Comparison of ENCODE assay signal across 8 mouse cellular contexts in genomic region chr7:138845544-138846391, GRCm38 (mm10). TPM values are rescaled to one million over a fixed set of nuclear protein-coding genes. Genes with fewer than 3 reads are reported as not detected.
DNase-seq lines count a peak whose midpoint lies in the region; ATAC-seq and TF ChIP-seq lines count a peak whose summit lies in the region.

Gene Ppp2r2d, plus strand, starts transcription at chr7:138846079.
Gene Mapk1ip1, minus strand, starts transcription at chr7:138846273.

- no peak for TF ChIP-seq EP300 in lung, postnatal 0 days (IDR thresholded peaks at IDR 0.05)

- peak within 1 kb of the TSS; percentile 97 for H3K9ac ChIP-seq in lung, postnatal 0 days (replicated peaks; ENCODE audit: low read depth)

- peak; percentile 87 for TF ChIP-seq CTCF in lung, postnatal 0 days (IDR thresholded peaks at IDR 0.05)

- H3K9me3 ChIP-seq in hindbrain, embryonic 10.5 days, result no peaks in the 10 kb centered on the region
- H3K9me3 ChIP-seq in lung, postnatal 0 days (ENCODE audit: low read length), result no peaks in the 10 kb centered on the region

- peak within 1 kb of the TSS; percentile 91 for H3K4me2 ChIP-seq in lung, postnatal 0 days (replicated peaks; ENCODE audit: low read depth, low read length)

- no peaks in the 10 kb centered on the region for H3K27me3 ChIP-seq in hindbrain, embryonic 10.5 days (ENCODE audit: insufficient read depth, poor library complexity, severe bottlenecking)
- no peaks in the 10 kb centered on the region for H3K27me3 ChIP-seq in lung, postnatal 0 days (replicated peaks; ENCODE audit: insufficient read depth, low read length)

- H3K27ac ChIP-seq in hindbrain, embryonic 10.5 days, result peak within 1 kb of the TSS; percentile 98
- H3K27ac ChIP-seq in lung, postnatal 0 days (ENCODE audit: low read length), result peak within 1 kb of the TSS; percentile 98

- H3K4me3 ChIP-seq in hindbrain, embryonic 10.5 days, result peak within 1 kb of the TSS; percentile 99
- H3K4me3 ChIP-seq in lung, postnatal 0 days (ENCODE audit: low read depth, low read length), result peak within 1 kb of the TSS; percentile 99

- peak; percentile 98 for DNase-seq in MN1 (ENCODE audit: low spot score)
- DNase-seq in cerebellum, adult 9-10 months, result peak; percentile 95
- peak; percentile 95 for DNase-seq in hindbrain, embryonic 10.5 days (ENCODE audit: low spot score)
- DNase-seq in layer of hippocampus, adult 9-11 months, result peak; percentile 96
- DNase-seq in lung, postnatal 0 days (ENCODE audit: low spot score), result peak; percentile 99
- DNase-seq in ovary, postnatal 14 days (ENCODE audit: low spot score), result peak; percentile 94
- DNase-seq in thymus, postnatal 14 days, result peak; percentile 96

- peaks cover 66% of the 10 kb centered on the region for H3K4me1 ChIP-seq in hindbrain, embryonic 10.5 days (replicated peaks)
- peaks cover 19% of the 10 kb centered on the region for H3K4me1 ChIP-seq in lung, postnatal 0 days (ENCODE audit: insufficient read depth, low read depth, low read length)

- WGBS in hindbrain, embryonic 10.5 days, result under 1% methylated on average over 51 of the region's 51 CpGs
- 2% methylated on average over 51 of the region's 51 CpGs for WGBS in lung, postnatal 0 days

- peaks cover 29% of the 10 kb centered on the region; the same call in 1 of the 2 replicates for H3K36me3 ChIP-seq in hindbrain, embryonic 10.5 days
- H3K36me3 ChIP-seq in lung, postnatal 0 days (ENCODE audit: insufficient read depth, low read length), result no peaks in the 10 kb centered on the region

- ATAC-seq in frontal cortex, adult (ENCODE audit: low TSS enrichment), result peak; percentile 86
- ATAC-seq in lung, postnatal 0 days, result peak; percentile 98

RNA-seq across cellular contexts. Expression of gene Ppp2r2d, which starts in this region (rescaled TPM):
- 51.3 and 60.1 TPM in 2 replicates for polyA plus RNA-seq in hindbrain, embryonic 10.5 days (2016; fragmentation: Nextera tagmentation; extraction: Ambion mirVana)
- 28.0 and 29.5 TPM in 2 replicates for polyA plus RNA-seq in lung, postnatal 0 days (2015; fragmentation: Nextera tagmentation; extraction: Ambion mirVana)

RNA-seq across cellular contexts. Expression of gene Mapk1ip1, which starts in this region (rescaled TPM):
- 12.9 and 15.0 TPM in 2 replicates for polyA plus RNA-seq in hindbrain, embryonic 10.5 days (2016; fragmentation: Nextera tagmentation; extraction: Ambion mirVana)
- polyA plus RNA-seq in lung, postnatal 0 days (2015; fragmentation: Nextera tagmentation; extraction: Ambion mirVana), result 14.9 and 15.0 TPM in 2 replicates

Comparison
In these comparisons a context has a peak if more than half of its experiments do, and no peak if none do; other contexts are left out.
1. Peak in every context shown above with its lines: DNase-seq, ATAC-seq, H3K4me3 ChIP-seq and H3K27ac ChIP-seq.